Mouse (Mus musculus) embryonic facial prominence, embryonic 12.5 days (tissue): ENCODE measurements at regions not wholly inside any gene's neighbourhood (a gene's known extent, or its start where the extent isn't known, plus 50 kb on each side); places are given as distances from the start of the nearest gene placed in this dataset.

Source experiments
- ATAC-seq: fragments of 200-750 bp; cut with Nextera tagmentation; 2 replicates; pipeline ENCODE4 v1.8.0; 2017; ENCODE audit not compliant: insufficient number of reproducible peaks, insufficient read depth, low FRiP score, low TSS enrichment
- H3K27ac ChIP-seq: fragments of 300-500 bp; sonication (generic); 2 replicates; pipeline ENCODE4 v1.5.1; 2016; ENCODE audit warnings: mild to moderate bottlenecking
- H3K27me3 ChIP-seq: fragments of 300-500 bp; sonication (generic); 2 replicates; pipeline ENCODE4 v1.6.1; 2016; ENCODE audit warnings: mild to moderate bottlenecking, moderate library complexity
- H3K36me3 ChIP-seq: fragments of 300-500 bp; sonication (generic); 2 replicates; pipeline ENCODE4 v1.6.1; 2016; ENCODE audit warnings: mild to moderate bottlenecking
- H3K4me1 ChIP-seq: fragments of 300-500 bp; sonication (generic); 2 replicates; pipeline ENCODE4 v1.6.1; 2016
- H3K4me2 ChIP-seq: fragments of 300-500 bp; sonication (generic); replicated peaks from 2 replicates; pipeline ENCODE4 v1.6.1; 2016; ENCODE audit warnings: mild to moderate bottlenecking, moderate library complexity
- H3K4me3 ChIP-seq: fragments of 300-500 bp; sonication (generic); 2 replicates; pipeline ENCODE4 v1.5.1; 2016; ENCODE audit warnings: mild to moderate bottlenecking
- H3K9ac ChIP-seq: fragments of 300-500 bp; sonication (generic); 2 replicates; pipeline ENCODE4 v1.6.1; 2016; ENCODE audit warnings: mild to moderate bottlenecking, moderate library complexity
- H3K9me3 ChIP-seq: fragments of 300-500 bp; sonication (generic); 2 replicates; pipeline ENCODE4 v1.6.1; 2016; ENCODE audit warnings: mild to moderate bottlenecking, moderate library complexity
- WGBS: fragments of 180-500 bp; shearing (Covaris S2); methylation state at CpG from one replicate; pipeline ENCODE4 v1.1.7; 2016; 5-methylcytosine and 5-hydroxymethylcytosine counted together

DNA sequence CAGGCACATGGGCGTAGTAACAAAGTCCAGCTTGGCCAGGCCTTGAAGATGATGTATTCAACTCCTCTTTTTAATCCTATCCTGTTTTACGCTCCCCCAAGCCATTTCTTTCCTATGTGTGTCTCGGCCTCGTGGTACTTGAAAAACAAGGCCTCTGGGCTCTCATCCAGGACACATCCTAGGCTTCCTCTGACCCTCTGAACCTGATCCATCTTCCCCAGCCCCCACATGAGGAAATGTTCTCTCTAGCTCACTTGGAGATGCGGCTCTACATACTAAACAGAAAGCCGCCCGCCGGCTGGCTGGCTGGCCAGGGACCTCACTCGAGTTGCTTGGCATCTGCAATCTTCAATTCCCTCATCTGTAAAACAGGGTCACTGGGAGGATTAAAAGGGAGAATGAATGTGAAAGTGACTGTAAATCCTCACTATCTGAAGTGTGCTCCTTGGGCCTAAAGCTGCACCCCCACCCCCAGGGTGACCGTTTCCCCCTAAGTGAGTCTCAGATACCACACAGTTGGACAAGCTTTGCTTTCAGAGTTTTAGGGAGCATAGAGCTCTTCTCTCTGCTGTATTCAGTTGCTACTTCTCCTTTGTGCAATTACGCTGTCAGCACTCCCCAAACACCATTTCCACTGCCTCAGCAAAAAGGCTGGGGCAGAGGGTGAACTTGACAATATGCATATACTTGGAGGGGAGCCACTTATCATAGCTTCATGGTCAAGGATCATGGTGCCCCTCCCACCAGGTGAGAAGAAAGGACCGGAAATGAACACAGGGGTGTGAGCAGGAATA, 109.7 kb downstream of the H2al1j start:
- no peak overlapping the region for H3K4me3 ChIP-seq
- peak overlapping the region; percentile 17; the same call in 1 of the 2 replicates for H3K27ac ChIP-seq
- WGBS: 54% methylated on average over 12 of the region's 12 CpGs
- peaks cover 17% of the 10 kb centered on the region; the same call in 1 of the 2 replicates for H3K27me3 ChIP-seq
- H3K9ac ChIP-seq: no peak overlapping the region
- H3K4me2 ChIP-seq: no peak overlapping the region
- no peaks in the 10 kb centered on the region for H3K9me3 ChIP-seq
- H3K4me1 ChIP-seq: peaks cover 10% of the 10 kb centered on the region; the same call in 1 of the 2 replicates
- no peaks in the 10 kb centered on the region for H3K36me3 ChIP-seq
- no peak for ATAC-seq

DNA sequence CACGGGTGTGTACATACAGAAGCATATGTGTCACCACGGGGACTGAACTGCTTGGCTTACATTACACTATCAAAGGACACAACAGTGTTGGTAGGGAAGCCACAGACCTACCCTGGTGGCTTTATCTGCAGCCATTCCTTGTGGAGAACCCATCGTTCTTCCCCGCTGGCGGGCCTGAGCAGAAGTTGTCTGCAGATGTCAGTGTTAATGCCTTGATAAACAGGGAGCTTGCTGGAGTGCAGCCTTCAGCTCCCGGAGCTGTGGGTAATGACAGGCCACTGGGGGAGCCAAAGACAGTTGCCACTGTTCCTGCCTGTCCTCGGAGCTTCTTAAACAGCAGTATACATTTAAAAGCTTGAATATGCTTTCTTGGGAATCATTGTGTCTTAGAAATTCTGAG, 115.9 kb downstream of the H2al1j start:
- Histone ChIP-seq H3K27me3 (peaks cover 12% of the 10 kb centered on the region; the same call in 1 of the 2 replicates), H3K4me3 (no peak overlapping the region), H3K4me2 (no peak overlapping the region), H3K36me3 (no peaks in the 10 kb centered on the region), H3K9me3 (no peaks in the 10 kb centered on the region), H3K9ac (no peak overlapping the region), H3K4me1 (no peaks in the 10 kb centered on the region), H3K27ac (no peak overlapping the region)
- no peak for ATAC-seq
- 51% methylated on average over 7 of the region's 7 CpGs for WGBS

DNA sequence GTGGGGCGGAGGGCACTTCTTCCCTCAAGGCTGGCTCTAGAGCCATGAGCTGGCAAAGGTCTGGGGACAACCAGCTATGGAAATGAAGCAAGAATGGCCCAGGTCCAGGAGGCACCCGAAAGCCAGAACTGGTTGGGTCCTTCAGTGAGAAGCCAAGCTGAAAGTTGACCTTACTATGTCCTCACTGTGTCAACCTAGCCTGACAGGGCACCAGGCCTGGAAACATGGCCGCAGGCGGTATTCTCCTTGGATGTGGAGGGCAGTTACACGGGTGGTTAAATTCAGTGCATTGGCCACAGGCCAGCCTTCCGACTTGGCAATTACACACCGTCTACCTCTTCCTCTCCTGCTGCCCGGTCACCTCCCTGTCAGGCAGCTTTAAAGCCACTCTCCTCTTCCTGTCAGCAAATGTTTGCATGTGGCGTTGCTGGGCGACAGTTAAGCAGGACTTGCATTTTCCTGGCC, 116.7 kb downstream of the H2al1j start:
- Histone ChIP-seq H3K4me2 (no peak overlapping the region), H3K4me1 (no peaks in the 10 kb centered on the region), H3K36me3 (no peaks in the 10 kb centered on the region), H3K4me3 (no peak overlapping the region), H3K27me3 (peaks cover 16% of the 10 kb centered on the region; the same call in 1 of the 2 replicates), H3K9ac (no peak overlapping the region), H3K9me3 (no peaks in the 10 kb centered on the region), H3K27ac (no peak overlapping the region)
- 71% methylated on average over 10 of the region's 10 CpGs for WGBS
- ATAC-seq: no peak

DNA sequence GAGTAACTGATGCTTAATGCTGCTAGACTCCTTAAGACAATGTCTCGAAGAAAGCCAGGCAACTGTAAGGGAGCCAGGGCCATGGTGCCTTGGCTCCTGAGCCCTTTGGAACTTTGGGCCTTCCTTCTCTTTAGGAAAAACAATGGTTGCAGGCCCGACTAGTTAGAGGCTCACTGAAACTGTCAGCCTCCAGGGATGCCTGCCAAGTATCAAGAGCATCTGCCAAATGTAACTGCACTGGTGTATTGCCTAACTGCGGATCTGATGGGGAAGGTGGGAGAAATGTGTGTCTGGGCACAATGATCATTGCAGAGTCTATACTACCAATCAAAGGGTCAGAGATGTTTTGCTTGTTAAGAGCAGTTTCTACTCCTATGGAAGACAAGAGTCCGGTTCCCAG, 121.1 kb downstream of the H2al1j start:
- Histone ChIP-seq H3K4me3 (no peak overlapping the region), H3K4me2 (no peak overlapping the region), H3K27ac (no peak overlapping the region), H3K9ac (no peak overlapping the region), H3K27me3 (0 out of 2 replicates have a peak, but pooled peaks cover 14% of the 10 kb centered on the region), H3K36me3 (no peaks in the 10 kb centered on the region), H3K4me1 (no peaks in the 10 kb centered on the region), H3K9me3 (no peaks in the 10 kb centered on the region)
- WGBS: 82% methylated on average over 4 of the region's 4 CpGs
- ATAC-seq: no peak

DNA sequence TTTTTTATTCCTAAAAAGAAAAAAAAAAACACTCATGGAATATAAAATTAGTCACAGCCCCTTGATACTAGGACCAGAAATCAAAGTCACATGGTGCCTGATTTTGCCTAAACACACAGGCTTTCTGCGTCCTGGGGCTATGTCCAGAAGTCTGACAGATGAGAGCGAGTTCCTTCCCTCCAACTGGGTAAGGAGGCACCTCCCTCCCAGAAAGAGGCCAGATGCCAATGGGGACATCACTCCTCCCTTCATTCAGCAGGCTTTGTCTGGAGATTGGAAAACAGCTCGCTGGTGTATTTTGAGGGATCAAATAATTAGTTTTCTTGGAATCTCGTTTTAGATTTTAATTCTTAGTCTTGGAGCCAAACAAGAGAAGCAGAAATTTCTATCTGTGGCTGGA, 130.9 kb downstream of the H2al1j start:
- no peak overlapping the region for H3K4me2 ChIP-seq
- no peak overlapping the region for H3K27ac ChIP-seq
- no peaks in the 10 kb centered on the region for H3K4me1 ChIP-seq
- WGBS: 44% methylated on average over 4 of the region's 4 CpGs
- H3K9ac ChIP-seq: no peak overlapping the region
- no peak overlapping the region for H3K4me3 ChIP-seq
- peaks cover 9% of the 10 kb centered on the region; the same call in 1 of the 2 replicates for H3K27me3 ChIP-seq
- no peaks in the 10 kb centered on the region for H3K36me3 ChIP-seq
- no peaks in the 10 kb centered on the region for H3K9me3 ChIP-seq
- ATAC-seq: no peak

DNA sequence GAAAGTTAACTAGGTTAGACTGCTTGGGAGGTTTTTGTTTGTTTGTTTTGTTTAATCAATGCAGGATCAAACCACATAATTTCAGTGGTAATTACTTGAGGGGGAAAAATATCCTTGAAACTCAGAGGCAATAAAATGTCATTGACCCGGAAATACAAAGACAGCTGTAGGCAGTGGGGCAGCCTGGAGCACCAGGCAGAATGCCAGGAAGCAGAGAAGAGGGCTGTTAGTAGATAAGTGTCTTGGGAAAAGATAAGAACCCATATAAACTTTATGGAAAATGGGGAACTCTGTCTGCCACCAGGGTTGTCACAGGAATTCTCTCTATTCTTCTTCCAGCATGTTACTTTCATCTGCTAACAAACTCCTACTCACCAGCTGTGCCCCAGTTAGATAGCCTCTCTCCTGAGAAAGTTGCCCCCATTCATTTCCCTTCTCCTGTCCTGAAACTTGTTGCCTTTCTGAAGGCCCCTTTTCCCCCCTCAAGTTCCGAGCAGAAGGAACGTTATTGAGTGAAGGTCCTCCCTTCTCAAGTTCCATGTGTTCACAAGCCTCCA, 136.4 kb downstream of the H2al1j start:
- Histone ChIP-seq H3K4me2 (no peak overlapping the region), H3K9me3 (no peaks in the 10 kb centered on the region), H3K27ac (no peak overlapping the region), H3K36me3 (no peaks in the 10 kb centered on the region), H3K27me3 (peaks cover 14% of the 10 kb centered on the region; the same call in 1 of the 2 replicates), H3K4me3 (no peak overlapping the region), H3K9ac (no peak overlapping the region), H3K4me1 (no peaks in the 10 kb centered on the region)
- WGBS: 52% methylated on average over 3 of the region's 3 CpGs
- ATAC-seq: no peak

DNA sequence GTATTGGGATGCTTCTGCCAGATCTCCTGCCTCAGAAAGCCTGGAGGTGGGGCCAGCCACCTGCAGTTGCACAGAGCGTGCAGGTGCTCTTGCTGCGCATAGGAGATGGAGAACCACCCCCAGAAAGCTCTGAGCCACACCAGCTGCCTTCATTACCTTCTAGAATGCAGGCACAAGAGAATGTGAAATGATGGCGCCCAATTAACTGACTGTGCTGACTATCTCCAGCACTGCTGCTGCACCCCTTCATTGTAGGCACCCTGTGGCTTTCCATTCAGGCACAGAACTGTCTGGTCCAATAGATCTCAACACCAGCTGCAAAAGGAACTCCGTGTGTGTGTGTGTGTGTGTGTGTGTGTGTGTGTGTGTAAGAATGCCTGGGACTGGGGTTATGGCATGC, 138.6 kb downstream of the H2al1j start:
- 65% methylated on average over 4 of the region's 4 CpGs for WGBS
- Histone ChIP-seq H3K4me2 (no peak overlapping the region), H3K27ac (no peak overlapping the region), H3K36me3 (no peaks in the 10 kb centered on the region), H3K4me1 (no peaks in the 10 kb centered on the region), H3K9ac (no peak overlapping the region), H3K27me3 (peaks cover 14% of the 10 kb centered on the region), H3K9me3 (no peaks in the 10 kb centered on the region), H3K4me3 (no peak overlapping the region)
- ATAC-seq: no peak

DNA sequence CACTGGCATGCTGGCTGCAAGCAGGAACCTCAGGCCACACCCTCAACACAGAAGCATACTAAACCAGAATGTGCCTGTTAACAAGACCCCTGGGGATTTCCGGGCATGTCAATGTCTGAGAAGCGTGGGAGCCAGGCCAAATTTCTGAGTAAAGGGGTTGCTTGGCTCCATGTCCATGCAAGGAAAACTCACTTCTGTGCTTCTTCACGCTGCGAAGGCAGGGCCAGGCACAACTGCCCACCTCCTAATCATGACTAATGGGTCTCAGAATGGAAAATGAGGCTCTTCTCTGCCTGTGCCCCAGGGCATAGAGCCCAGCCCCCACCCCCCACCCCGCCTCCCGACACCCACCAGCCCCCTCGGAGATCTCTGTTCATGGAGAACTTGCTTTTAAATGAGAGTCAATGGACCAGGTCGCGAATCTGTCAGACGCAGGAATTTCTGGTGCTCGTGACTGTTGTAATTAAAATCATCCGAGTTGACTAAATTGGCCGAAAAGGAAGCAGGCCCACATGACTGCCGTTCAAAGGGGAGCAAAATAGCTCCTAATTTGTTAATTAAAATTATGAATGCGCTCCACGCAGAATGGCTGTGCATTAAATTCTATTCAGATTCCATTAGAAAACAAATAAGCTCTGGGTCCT, 152.2 kb downstream of the H2al1j start:
- H3K4me1 ChIP-seq: no peaks in the 10 kb centered on the region
- peaks cover 4% of the 10 kb centered on the region; the same call in 1 of the 2 replicates for H3K27me3 ChIP-seq
- WGBS: 35% methylated on average over 16 of the region's 16 CpGs
- H3K9me3 ChIP-seq: no peaks in the 10 kb centered on the region
- H3K9ac ChIP-seq: no peak overlapping the region
- ATAC-seq: no peak
- H3K36me3 ChIP-seq: no peaks in the 10 kb centered on the region
- H3K27ac ChIP-seq: no peak overlapping the region
- H3K4me2 ChIP-seq: no peak overlapping the region
- H3K4me3 ChIP-seq: no peak overlapping the region

DNA sequence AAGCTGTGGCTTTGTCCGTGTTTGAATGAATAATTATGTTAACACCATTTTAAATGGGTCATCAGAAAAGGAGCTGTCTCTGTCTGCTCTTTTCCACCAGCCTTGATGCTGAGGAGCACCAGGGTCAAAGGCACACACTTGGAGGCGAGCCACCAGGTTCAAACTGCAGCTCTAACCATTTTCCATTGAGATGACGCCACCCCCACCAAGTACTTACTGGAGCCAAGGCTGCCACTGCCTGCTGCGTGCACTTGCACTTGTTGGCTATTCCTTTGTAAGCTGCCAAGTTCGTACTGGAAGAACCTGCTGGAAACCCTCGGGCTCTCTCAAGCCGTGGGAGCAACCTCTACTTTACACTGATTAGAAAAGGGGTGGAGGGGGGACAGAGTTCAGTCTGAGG, 154.5 kb downstream of the H2al1j start:
- Histone ChIP-seq H3K4me3 (no peak overlapping the region), H3K4me2 (no peak overlapping the region), H3K9ac (no peak overlapping the region), H3K4me1 (peaks cover 5% of the 10 kb centered on the region; the same call in 1 of the 2 replicates), H3K36me3 (no peaks in the 10 kb centered on the region), H3K27me3 (peaks cover 7% of the 10 kb centered on the region; the same call in 1 of the 2 replicates), H3K27ac (no peak overlapping the region), H3K9me3 (no peaks in the 10 kb centered on the region)
- 78% methylated on average over 7 of the region's 7 CpGs for WGBS
- ATAC-seq: no peak

DNA sequence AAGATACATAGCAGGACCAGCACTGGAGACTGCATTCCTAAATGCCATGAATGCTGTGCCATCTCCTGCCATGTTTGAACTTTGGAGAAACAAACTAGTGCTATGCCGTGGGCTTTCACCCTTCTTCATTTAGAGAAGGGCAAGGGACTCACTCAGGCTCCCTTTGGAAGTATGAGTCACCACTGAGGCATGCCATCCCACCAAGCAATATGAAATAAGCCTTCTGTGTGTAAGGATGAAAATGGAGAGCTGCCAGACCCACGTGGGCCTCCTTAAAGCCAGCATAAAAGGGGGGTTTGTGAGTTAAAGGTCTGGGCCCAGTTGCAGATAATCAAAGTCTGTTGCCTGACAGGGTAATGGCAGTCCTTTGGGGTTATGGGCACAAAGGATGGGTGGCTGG, 159.0 kb downstream of the H2al1j start:
- H3K9ac ChIP-seq: no peak overlapping the region
- H3K27me3 ChIP-seq: peaks cover 7% of the 10 kb centered on the region; the same call in 1 of the 2 replicates
- H3K4me3 ChIP-seq: no peak overlapping the region
- no peak overlapping the region for H3K4me2 ChIP-seq
- no peaks in the 10 kb centered on the region for H3K9me3 ChIP-seq
- peaks cover 11% of the 10 kb centered on the region for H3K4me1 ChIP-seq
- no peak for ATAC-seq
- H3K36me3 ChIP-seq: no peaks in the 10 kb centered on the region
- H3K27ac ChIP-seq: no peak overlapping the region
- WGBS: 41% methylated on average over 2 of the region's 2 CpGs

DNA sequence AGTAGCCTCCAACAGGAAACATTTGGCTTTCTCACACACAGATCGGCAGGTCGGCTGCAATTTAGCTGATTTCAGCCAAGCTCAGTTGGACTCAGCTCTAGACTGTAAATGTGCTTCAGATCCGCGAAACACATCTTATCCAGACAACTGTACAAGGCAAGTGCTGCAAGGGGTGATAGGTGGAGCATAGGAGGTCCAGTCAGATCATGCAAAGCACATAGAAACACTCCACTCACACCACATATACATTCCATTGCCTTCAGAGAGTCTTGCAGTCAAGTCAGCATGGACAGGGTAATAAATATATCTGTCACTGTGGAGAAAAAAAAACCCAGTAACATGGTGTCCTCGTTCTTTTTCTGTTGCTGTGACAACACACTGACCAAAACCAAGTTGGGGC, 160.3 kb downstream of the H2al1j start:
- WGBS: 70% methylated on average over 5 of the region's 5 CpGs
- Histone ChIP-seq H3K27ac (no peak overlapping the region), H3K9me3 (no peaks in the 10 kb centered on the region)

More for the DNA sequence above, 160.3 kb downstream of the H2al1j start:
- H3K4me2 ChIP-seq: no peak overlapping the region
- ATAC-seq: no peak
- no peak overlapping the region for H3K9ac ChIP-seq
- no peaks in the 10 kb centered on the region for H3K36me3 ChIP-seq
- H3K4me1 ChIP-seq: peaks cover 15% of the 10 kb centered on the region
- H3K4me3 ChIP-seq: no peak overlapping the region
- H3K27me3 ChIP-seq: peaks cover 4% of the 10 kb centered on the region; the same call in 1 of the 2 replicates
